Mouse (Mus musculus): Measurements from ENCODE around the gene Hdgf. TPM values are rescaled to one million over a fixed set of nuclear protein-coding genes. Genes with fewer than 3 reads are reported as not detected.

The Hdgf gene
- total RNA-seq, 4 experiments from 2014 or later: 109 to 118 (median 117) TPM

DNA sequence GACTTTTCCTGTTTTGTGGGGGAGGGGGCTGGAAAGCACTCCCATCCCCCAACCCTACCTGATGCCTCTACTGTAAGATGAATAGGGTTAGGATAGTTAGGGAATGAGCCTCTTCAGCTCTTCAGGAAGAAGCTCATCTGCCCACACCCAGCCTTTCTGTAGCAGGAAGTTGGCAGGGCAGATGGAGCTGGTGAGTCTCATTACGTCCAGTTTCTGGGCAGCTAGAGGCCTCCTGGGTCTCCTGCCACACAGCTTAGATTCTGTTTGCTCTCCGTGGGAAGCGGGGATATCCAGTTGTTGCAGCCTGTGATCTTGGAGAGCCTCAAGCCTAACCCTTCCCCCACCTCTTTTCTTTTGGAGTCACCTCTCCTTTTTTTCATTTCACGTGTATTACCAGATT, 3.8 kb downstream of the Hdgf start:
- DNase-seq (ENCODE audit: low spot score): no peak

GRCm38 (mm10) chr3:87910573-87911141, 4.5 kb downstream of the Hdgf start:
- DNase-seq (ENCODE audit: low spot score): peak; percentile 86

- DNase-seq (ENCODE audit: low spot score): no peak
Measured at GRCm38 (mm10) chr3:87913491-87913890, 7.4 kb downstream of the Hdgf start.

DNA sequence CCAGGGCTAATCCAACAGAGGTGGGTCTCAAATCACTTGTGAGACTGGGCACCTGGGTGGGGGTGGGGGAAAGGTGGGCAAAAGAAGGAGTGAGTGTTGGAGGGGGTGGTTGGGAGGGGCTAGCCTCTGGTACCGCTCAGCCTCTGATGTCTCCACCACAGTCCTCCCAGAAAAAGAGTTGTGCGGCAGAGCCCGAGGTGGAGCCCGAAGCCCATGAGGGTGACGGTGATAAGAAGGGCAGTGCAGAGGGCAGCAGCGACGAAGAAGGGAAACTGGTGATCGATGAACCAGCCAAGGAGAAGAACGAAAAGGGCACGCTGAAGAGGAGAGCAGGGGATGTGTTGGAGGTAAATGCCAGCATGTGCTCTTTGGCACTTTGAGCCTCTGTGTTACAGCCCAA, 7.8 kb downstream of the Hdgf start:
- no peak for DNase-seq (ENCODE audit: low spot score)

GRCm38 (mm10) chr3:87916990-87917389, 10.9 kb downstream of the Hdgf start:
- no peak for DNase-seq (ENCODE audit: low spot score)

GRCm38 (mm10) chr3:87918551-87918950, 12.4 kb downstream of the Hdgf start:
- no peak for DNase-seq (ENCODE audit: low spot score)

GRCm38 (mm10) chr3:87919336-87920108, 13.4 kb downstream of the Hdgf start, which contains the start of gene Mrpl24:
Mrpl24 (plus strand) TSS chr3:87919506.
- DNase-seq (ENCODE audit: low spot score): peak; percentile 94

DNA sequence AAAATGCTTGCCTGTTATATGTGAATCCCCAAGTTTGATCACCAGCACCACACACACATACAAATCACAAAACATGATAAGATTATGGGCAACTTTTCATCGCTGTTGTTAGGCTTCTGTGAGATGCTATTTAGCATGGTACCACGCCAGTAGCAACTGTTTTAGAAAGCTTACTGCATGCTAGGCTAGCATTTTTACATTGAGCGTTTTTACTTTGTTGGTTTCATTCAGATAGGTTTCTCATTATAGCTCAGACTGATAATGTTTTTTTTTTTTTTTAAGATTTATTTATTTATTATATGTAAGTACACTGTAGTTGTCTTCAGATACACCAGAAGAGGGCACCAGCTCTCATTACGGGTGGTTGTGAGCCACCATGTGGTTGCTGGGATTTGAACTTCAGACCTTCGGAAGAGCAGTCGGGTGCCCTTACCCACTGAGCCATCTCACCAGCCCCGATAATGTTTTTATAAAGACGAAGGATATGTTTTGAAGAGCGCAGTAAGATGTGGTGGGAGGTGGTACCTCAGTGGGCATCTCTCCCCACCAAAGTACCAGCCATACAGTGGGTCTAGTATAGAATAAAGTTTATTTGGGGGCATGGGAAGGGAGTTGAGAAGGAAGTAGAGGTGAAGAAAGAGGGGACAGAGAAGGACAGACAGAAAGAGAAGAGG, 14.3 kb downstream of the Hdgf start:
- no peak for DNase-seq (ENCODE audit: low spot score)

GRCm38 (mm10) chr3:87924996-87925395, 18.9 kb downstream of the Hdgf start:
- no peak for DNase-seq (ENCODE audit: low spot score)

DNA sequence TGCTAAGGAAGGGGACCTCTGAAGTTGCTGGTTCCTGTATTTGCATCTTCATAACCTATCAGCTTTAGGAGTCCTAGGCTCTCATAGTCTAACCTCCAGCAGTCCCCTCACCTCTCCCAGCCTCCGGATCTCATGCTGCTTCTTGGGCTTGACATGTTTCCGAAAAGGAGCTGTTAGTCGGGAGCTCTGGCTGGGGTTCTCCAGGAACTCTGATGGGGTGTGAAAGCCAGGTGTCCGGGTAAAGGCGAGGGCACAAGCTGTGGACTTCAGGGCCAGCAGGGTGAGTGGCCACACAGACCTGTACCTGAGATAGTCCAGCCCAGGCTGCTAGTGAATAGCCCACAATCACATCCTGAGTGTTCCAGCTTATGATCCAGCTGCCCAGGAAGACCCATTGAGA, 21.3 kb downstream of the Hdgf start:
- DNase-seq (ENCODE audit: low spot score): no peak

- DNase-seq (ENCODE audit: low spot score): no peak
Measured at GRCm38 (mm10) chr3:87929341-87930077, 23.4 kb downstream of the Hdgf start.

DNA sequence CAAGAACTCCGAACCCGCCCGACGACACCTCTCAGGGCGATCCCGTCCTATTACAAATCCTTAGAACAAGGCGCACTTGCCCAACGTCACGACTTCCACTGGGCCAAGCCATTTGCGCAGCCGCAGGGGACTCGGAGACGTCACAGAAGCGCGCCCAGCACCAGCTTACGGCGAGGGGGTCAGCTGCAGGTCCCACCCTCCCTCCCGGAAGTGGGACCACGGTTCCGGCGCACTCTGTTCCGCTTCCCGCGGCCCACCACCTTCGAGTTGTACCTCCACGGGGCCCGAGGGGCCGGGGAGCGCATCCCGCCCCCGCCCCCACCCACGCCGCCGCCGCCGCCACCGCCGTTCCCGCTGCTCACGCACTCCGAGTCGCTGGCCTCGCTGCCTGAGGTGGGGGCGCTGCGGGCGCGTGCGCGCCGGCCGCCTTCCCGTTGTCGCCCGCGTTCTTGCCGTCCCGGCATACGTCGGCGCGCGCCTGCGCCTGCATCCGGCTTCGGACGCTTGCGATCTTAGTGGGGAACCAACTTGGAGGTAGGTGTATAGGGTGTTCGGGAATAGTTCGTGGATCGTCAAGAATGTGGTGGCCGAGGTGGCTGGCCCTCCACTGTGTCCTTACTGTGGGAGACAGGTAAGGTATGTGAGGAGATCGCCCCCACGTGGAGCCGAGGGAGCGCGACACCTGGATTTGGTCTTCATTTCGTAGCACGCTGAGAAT, 24.1 kb downstream of the Hdgf start, which contains the start of the genes Isg20l2 and Rrnad1:
Gene Isg20l2 (plus strand): TSS at position 237 of the 718 bp plus-strand sequence.
Gene Rrnad1 (minus strand): TSS at position 640 of the 718 bp plus-strand sequence.
- DNase-seq (ENCODE audit: low spot score): peak; percentile 97

GRCm38 (mm10) chr3:87934026-87934425, 27.9 kb downstream of the Hdgf start:
- no peak for DNase-seq (ENCODE audit: low spot score)

DNA sequence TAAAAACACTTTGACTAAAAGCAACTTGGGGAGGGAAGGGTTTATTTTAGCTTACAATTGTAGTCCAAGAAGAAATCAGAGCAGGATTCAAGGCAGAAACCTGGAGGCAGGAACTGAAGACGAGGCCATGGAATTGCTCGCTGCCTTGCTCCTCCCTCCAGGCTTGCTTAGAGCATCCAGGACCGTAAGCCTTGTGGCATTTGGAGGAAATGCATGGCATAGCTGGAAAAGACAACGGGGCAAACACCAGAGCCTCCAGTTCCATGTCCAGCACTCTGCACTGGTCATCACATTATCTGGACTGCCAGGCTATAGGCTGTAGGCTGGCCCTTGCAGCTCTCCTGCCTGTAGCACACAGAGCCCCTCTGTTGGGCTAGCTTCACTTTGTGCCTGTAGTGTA, 28.4 kb downstream of the Hdgf start:
- DNase-seq (ENCODE audit: low spot score): no peak

- DNase-seq (ENCODE audit: low spot score): no peak
Measured at GRCm38 (mm10) chr3:87935201-87935600, 29.1 kb downstream of the Hdgf start.

DNA sequence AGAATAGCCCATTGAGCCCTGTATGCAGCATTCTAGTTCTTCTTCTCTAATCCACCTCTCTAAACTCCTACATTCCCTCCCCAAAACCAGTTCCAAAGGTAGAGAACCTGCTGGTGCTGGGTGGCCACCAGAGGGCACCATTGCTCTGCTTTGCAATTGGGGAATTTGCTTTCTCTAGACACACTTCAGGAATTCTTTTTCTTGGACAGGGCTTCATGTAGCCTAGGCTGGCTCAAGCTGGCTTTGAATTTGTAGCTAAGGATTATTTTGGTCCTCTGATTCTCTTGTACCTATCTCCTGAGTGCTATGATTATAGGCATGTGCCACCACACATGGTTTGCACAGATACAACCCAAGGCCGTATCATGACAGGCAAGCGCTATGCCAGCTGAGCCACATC, 29.7 kb downstream of the Hdgf start:
- peak; percentile 76 for DNase-seq (ENCODE audit: low spot score)

DNA sequence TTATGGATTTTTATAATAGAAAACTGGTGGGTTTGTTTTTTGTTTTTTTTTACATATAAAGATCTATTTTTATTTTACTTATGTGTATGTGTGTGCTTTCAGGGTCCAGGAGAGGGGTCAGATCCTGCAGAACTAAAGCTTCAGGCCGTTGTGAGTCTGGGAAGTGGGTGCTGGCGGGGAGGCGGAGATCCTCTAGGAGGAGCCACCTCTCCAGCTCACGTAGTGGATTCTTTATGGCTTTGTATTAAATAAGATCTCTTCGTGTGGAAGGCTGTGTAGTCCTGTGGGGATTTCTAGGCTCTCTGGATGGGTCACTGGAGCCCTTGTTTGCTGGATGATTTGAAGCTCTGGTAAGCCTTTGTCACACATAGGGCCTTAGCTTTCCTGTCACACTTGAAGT, 34.5 kb downstream of the Hdgf start:
- DNase-seq (ENCODE audit: low spot score): no peak

DNA sequence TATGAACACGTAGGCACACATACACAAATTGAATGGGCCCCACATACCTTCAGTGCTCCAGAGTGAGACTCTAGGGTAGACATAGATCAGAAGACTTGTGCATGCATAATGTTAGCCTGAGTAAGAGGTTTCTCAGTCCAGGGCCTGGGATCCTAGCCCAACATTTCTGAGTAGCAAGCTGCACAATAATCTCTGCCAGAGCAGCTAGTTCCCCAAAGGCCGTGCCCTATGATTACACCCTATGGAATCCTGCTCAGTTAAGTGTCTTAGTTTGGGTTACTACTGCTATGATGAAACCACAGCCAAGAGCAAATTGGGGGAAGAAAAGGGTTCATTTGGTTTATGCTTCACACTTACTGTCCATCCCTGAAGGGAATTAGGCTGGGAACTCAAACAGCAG, 36.4 kb downstream of the Hdgf start:
- DNase-seq (ENCODE audit: low spot score): no peak

- DNase-seq (ENCODE audit: low spot score): no peak
Measured at GRCm38 (mm10) chr3:87943586-87943985, 37.5 kb downstream of the Hdgf start.

DNA sequence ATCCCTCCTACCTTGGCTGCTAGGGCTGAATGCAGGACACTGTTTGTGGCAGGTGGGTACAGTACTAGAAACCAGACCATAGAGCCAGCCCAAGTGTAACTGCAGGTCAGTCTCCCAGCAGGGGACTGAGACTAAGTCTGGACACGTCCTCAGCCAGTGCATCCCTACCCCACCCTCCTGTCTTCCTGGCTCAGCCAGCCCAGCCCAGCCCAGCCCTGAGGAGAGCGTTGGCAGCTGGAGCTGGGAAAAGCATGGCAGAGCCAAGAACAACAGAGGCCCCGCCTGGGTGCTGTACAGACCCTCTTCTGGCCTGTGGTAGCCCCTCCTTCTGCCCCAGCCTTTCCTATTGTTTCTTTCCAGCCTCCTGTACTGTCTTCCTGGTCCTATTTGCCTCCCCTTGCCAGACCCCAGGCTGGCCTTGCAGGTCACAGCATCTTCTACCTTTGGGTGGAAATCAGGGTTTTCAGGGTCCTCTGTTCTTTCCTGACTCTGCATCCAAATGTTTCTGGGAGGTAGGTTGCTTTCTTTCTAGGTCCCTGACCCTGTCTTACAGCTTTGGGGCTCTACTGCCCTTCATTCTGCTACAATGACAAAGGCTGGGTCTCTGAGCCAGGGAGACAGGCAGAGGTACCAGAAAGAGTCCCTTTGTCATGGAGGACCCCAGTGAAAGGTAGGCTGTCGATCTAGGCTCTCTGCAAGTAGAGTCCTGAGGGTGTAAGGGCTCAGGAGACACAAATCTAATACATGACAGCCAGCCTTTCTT, 38.9 kb downstream of the Hdgf start:
- no peak for DNase-seq (ENCODE audit: low spot score)

All from heart, adult 8-10 months (tissue).